Mouse (Mus musculus): ENCODE results near the gene Carhsp1. TPM values are rescaled to one million over a fixed set of nuclear protein-coding genes. Genes with fewer than 3 reads are reported as not detected.

Carhsp1 gene
- polyA plus RNA-seq, 1 experiment from 2014 or later, result 187 TPM

GRCm38 (mm10) chr16:8630419-8630818, 41.5 kb downstream of the Carhsp1 start:
- no peaks in the 10 kb centered on the region for H3K27me3 ChIP-seq (replicated peaks)
- no peak for ATAC-seq (replicated peaks)

GRCm38 (mm10) chr16:8620315-8621115, 51.4 kb downstream of the Carhsp1 start:
- H3K9me3 ChIP-seq, result no peaks in the 10 kb centered on the region
- 0 out of 2 replicates have a peak, but pooled peaks cover 8% of the 10 kb centered on the region for H3K36me3 ChIP-seq (replicated peaks)
- no peaks in the 10 kb centered on the region for H3K4me1 ChIP-seq
- no peak overlapping the region for H3K4me2 ChIP-seq
- no peak for ATAC-seq (replicated peaks)
- no peak overlapping the region for H3K27ac ChIP-seq
- H3K27me3 ChIP-seq (replicated peaks), result no peaks in the 10 kb centered on the region
- no peak overlapping the region for H3K9ac ChIP-seq
- 76% methylated on average over 16 of the region's 16 CpGs for WGBS
- no peak overlapping the region for H3K4me3 ChIP-seq

More at GRCm38 (mm10) chr16:8630419-8630818, 41.5 kb downstream of the Carhsp1 start:
- Histone ChIP-seq H3K9ac (no peak overlapping the region), H3K4me3 (no peak overlapping the region), H3K4me1 (peaks cover 2% of the 10 kb centered on the region; the same call in 1 of the 2 replicates), H3K9me3 (no peaks in the 10 kb centered on the region), H3K27ac (no peak overlapping the region), H3K36me3 (replicated peaks) (no peaks in the 10 kb centered on the region; the same call in 1 of the 2 replicates), H3K4me2 (no peak overlapping the region)
- WGBS, result 81% methylated on average over 2 of the region's 2 CpGs

DNA sequence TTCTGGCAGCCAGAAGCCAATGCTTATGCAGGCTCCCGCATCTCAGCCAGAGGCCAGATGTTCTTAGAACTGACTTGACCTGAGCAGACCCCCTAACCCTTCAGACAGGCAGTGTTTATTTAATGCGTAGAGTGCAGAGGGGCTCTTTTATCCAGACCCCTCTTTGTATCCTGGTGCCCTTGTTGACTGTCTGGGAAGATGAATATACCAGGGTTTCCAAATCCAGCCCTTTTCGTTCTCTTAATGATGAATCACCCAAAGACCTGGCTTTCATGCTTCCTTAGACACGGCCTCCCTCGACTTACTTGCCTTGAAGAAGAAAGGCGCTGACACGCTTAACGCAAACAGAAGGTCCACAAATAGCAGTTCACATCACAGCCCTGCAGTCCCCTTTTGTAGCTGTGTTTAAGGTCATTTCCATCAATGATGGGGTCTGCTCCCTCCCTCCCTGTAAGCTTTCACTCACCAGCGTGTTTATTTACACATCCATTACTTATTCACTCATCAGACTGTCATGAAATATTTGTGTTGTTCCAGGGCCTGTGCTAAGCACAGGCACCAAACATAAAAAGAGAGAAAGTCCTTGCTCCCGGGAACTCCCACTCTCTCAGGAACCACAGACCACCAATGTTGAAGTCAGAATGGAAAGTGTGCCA, 52.2 kb downstream of the Carhsp1 start:
- no peak overlapping the region for H3K4me3 ChIP-seq
- 0 out of 2 replicates have a peak, but pooled peaks cover 8% of the 10 kb centered on the region for H3K36me3 ChIP-seq (replicated peaks)
- H3K4me1 ChIP-seq, result no peaks in the 10 kb centered on the region
- no peaks in the 10 kb centered on the region for H3K27me3 ChIP-seq (replicated peaks)
- H3K27ac ChIP-seq, result no peak overlapping the region
- no peaks in the 10 kb centered on the region for H3K9me3 ChIP-seq
- H3K9ac ChIP-seq, result no peak overlapping the region
- no peak overlapping the region for H3K4me2 ChIP-seq
- no peak for ATAC-seq (replicated peaks)
- WGBS, result 31% methylated on average over 10 of the region's 10 CpGs

GRCm38 (mm10) chr16:8613447-8613846, 58.5 kb downstream of the Carhsp1 start:
- H3K4me1 ChIP-seq, result no peaks in the 10 kb centered on the region
- WGBS, result 86% methylated on average over 3 of the region's 3 CpGs
- no peak overlapping the region for H3K4me3 ChIP-seq
- H3K4me2 ChIP-seq, result no peak overlapping the region
- ATAC-seq (replicated peaks), result no peak
- no peak overlapping the region for H3K9ac ChIP-seq
- no peaks in the 10 kb centered on the region for H3K27me3 ChIP-seq (replicated peaks)
- H3K9me3 ChIP-seq, result no peaks in the 10 kb centered on the region
- 0 out of 2 replicates have a peak, but pooled peaks cover under 1% of the 10 kb centered on the region for H3K36me3 ChIP-seq (replicated peaks)
- no peak overlapping the region for H3K27ac ChIP-seq

- Histone ChIP-seq H3K36me3 (replicated peaks) (no peaks in the 10 kb centered on the region), H3K27ac (no peak overlapping the region)
- ATAC-seq (replicated peaks), result no peak
These were observed 58.9 kb downstream of the Carhsp1 start for GRCm38 (mm10) chr16:8613039-8613438.

GRCm38 (mm10) chr16:8612214-8613005, 59.5 kb downstream of the Carhsp1 start:
- no peak overlapping the region for H3K27ac ChIP-seq
- H3K4me1 ChIP-seq, result no peaks in the 10 kb centered on the region
- no peaks in the 10 kb centered on the region for H3K36me3 ChIP-seq (replicated peaks)
- H3K4me2 ChIP-seq, result no peak overlapping the region
- WGBS, result 87% methylated on average over 8 of the region's 8 CpGs
- H3K9ac ChIP-seq, result no peak overlapping the region
- H3K9me3 ChIP-seq, result no peaks in the 10 kb centered on the region
- no peaks in the 10 kb centered on the region for H3K27me3 ChIP-seq (replicated peaks)
- H3K4me3 ChIP-seq, result no peak overlapping the region
- no peak for ATAC-seq (replicated peaks)

More at GRCm38 (mm10) chr16:8613039-8613438, 58.9 kb downstream of the Carhsp1 start:
- no peak overlapping the region for H3K4me3 ChIP-seq
- no peak overlapping the region for H3K4me2 ChIP-seq
- no peak overlapping the region for H3K9ac ChIP-seq
- no peaks in the 10 kb centered on the region for H3K27me3 ChIP-seq (replicated peaks)
- 91% methylated on average over 4 of the region's 4 CpGs for WGBS
- no peaks in the 10 kb centered on the region for H3K9me3 ChIP-seq
- no peaks in the 10 kb centered on the region for H3K4me1 ChIP-seq

- Histone ChIP-seq H3K4me1 (no peaks in the 10 kb centered on the region), H3K27me3 (replicated peaks) (no peaks in the 10 kb centered on the region), H3K36me3 (replicated peaks) (0 out of 2 replicates have a peak, but pooled peaks cover 2% of the 10 kb centered on the region), H3K4me3 (no peak overlapping the region), H3K4me2 (no peak overlapping the region), H3K9ac (no peak overlapping the region), H3K27ac (no peak overlapping the region), H3K9me3 (no peaks in the 10 kb centered on the region)
- ATAC-seq (replicated peaks), result no peak
- 93% methylated on average over 3 of the region's 3 CpGs for WGBS
These were observed 61.6 kb downstream of the Carhsp1 start for GRCm38 (mm10) chr16:8610397-8610796.

Small RNA genes within 50 kb of the gene (microRNA-seq; reads per million reads assigned to microRNA genes)
- not detected for gene Gm22137

Other genes with a start within 250 kb of the Carhsp1 start
- gene Tmem114, start 247.0 kb downstream of the Carhsp1 start, polyA plus RNA-seq (2015; fragmentation: Nextera tagmentation; extraction: Ambion mirVana), result 0.27 and 0.40 TPM in 2 replicates
- gene Mettl22, start 201.4 kb downstream of the Carhsp1 start, polyA plus RNA-seq (2015; fragmentation: Nextera tagmentation; extraction: Ambion mirVana), result 57.2 and 63.7 TPM in 2 replicates
- gene Abat, start 158.7 kb downstream of the Carhsp1 start, polyA plus RNA-seq (2015; fragmentation: Nextera tagmentation; extraction: Ambion mirVana), result 68.6 and 69.4 TPM in 2 replicates
- 45.8 and 49.9 TPM in 2 replicates for gene Pmm2, start 34.5 kb downstream of the Carhsp1 start, polyA plus RNA-seq (2015; fragmentation: Nextera tagmentation; extraction: Ambion mirVana)
- 25.3 and 25.7 TPM in 2 replicates for gene Tmem186, start 34.4 kb downstream of the Carhsp1 start, polyA plus RNA-seq (2015; fragmentation: Nextera tagmentation; extraction: Ambion mirVana)
- gene Gm5767, start 8.6 kb upstream of the Carhsp1 start, polyA plus RNA-seq (2015; fragmentation: Nextera tagmentation; extraction: Ambion mirVana), result 0.31 and 0.40 TPM in 2 replicates
- gene Usp7, start 120.2 kb upstream of the Carhsp1 start, polyA plus RNA-seq (2015; fragmentation: Nextera tagmentation; extraction: Ambion mirVana), result 32.2 and 34.2 TPM in 2 replicates
- 27.7 and 29.0 TPM in 2 replicates for gene 1810013L24Rik, start 157.9 kb upstream of the Carhsp1 start, polyA plus RNA-seq (2015; fragmentation: Nextera tagmentation; extraction: Ambion mirVana)